In genomic region chr8:121239640-121240039, GRCm38 (mm10) we compare ENCODE assay signal across 16 mouse cellular contexts.
DNase-seq lines count a peak whose midpoint lies in the region; ATAC-seq and TF ChIP-seq lines count a peak whose summit lies in the region.
"Had no signal": no experiment of that assay in that cellular context is flagged by ENCODE, and none has a peak within 500 bp of the region (broad histone marks: within the 10 kb centered on the region; RNA-seq: fewer than 3 reads in every experiment).

No protein-coding gene starts in this region.

- 0 out of 2 replicates have a peak overlapping the region, but pooled peaks have one; percentile 1 for H3K27ac ChIP-seq in heart, embryonic 12.5 days (ENCODE audit: poor library complexity, severe bottlenecking)
- H3K27ac ChIP-seq in heart, adult 2 months, result no peak overlapping the region
- H3K27ac ChIP-seq in kidney, embryonic 15.5 days, result peak overlapping the region; percentile 20
- H3K27ac ChIP-seq in embryonic facial prominence, embryonic 10.5 days (replicated peaks), result peak overlapping the region; percentile 31; the same call in 1 of the 2 replicates
- H3K27ac ChIP-seq: midbrain, embryonic 12.5 days; stomach, embryonic 15.5 days had no signal

- WGBS in heart, embryonic 12.5 days, result 80% methylated on average over 6 of the region's 6 CpGs
- 77% methylated on average over 6 of the region's 6 CpGs for WGBS in heart, adult 2 months
- WGBS in kidney, embryonic 15.5 days, result 67% methylated on average over 6 of the region's 6 CpGs
- WGBS in embryonic facial prominence, embryonic 10.5 days, result 84% methylated on average over 6 of the region's 6 CpGs

- H3K9ac ChIP-seq in heart, embryonic 12.5 days, result no peak overlapping the region
- H3K9ac ChIP-seq in heart, adult 2 months (ENCODE audit: low read depth, low read length), result no peak overlapping the region
- no peak overlapping the region for H3K9ac ChIP-seq in kidney, embryonic 15.5 days
- H3K9ac ChIP-seq: midbrain, embryonic 12.5 days; stomach, embryonic 15.5 days had no signal

- H3K36me3 ChIP-seq in heart, embryonic 12.5 days, result no peaks in the 10 kb centered on the region
- no peaks in the 10 kb centered on the region for H3K36me3 ChIP-seq in heart, adult 2 months (ENCODE audit: control insufficient read depth, insufficient read depth, low read length)
- no peaks in the 10 kb centered on the region for H3K36me3 ChIP-seq in kidney, embryonic 15.5 days
- no peaks in the 10 kb centered on the region for H3K36me3 ChIP-seq in embryonic facial prominence, embryonic 10.5 days (replicated peaks)
- H3K36me3 ChIP-seq: midbrain, embryonic 12.5 days; stomach, embryonic 15.5 days had no signal

- no peak for ATAC-seq in heart, embryonic 12.5 days (ENCODE audit: insufficient number of reproducible peaks, low FRiP score)
- ATAC-seq in kidney, embryonic 15.5 days (replicated peaks; ENCODE audit: low FRiP score), result no peak
- ATAC-seq in erythroid progenitor cell, adult 5-6 weeks (replicated peaks; ENCODE audit: low FRiP score, poor library complexity, severe bottlenecking), result no peak
- ATAC-seq: forebrain, embryonic 14.5 days had no signal

- H3K4me2 ChIP-seq in heart, embryonic 12.5 days, result no peak overlapping the region
- H3K4me2 ChIP-seq in kidney, embryonic 15.5 days, result no peak overlapping the region
- H3K4me2 ChIP-seq: midbrain, embryonic 12.5 days; stomach, embryonic 15.5 days had no signal

- peaks cover 39% of the 10 kb centered on the region for H3K4me1 ChIP-seq in heart, embryonic 12.5 days (replicated peaks)
- peaks cover 5% of the 10 kb centered on the region; the same call in 1 of the 2 replicates for H3K4me1 ChIP-seq in heart, adult 2 months (ENCODE audit: control insufficient read depth, insufficient read depth, low read length)
- peaks cover 49% of the 10 kb centered on the region for H3K4me1 ChIP-seq in kidney, embryonic 15.5 days
- H3K4me1 ChIP-seq in embryonic facial prominence, embryonic 10.5 days, result peaks cover 67% of the 10 kb centered on the region

- TF ChIP-seq POLR2A in heart, adult 2 months (IDR thresholded peaks at IDR 0.05; ENCODE audit: insufficient read depth, low read depth, low read length), result no peak

- no peak overlapping the region for H3K4me3 ChIP-seq in heart, embryonic 12.5 days
- H3K4me3 ChIP-seq in heart, adult 2 months, result no peak overlapping the region
- H3K4me3 ChIP-seq in kidney, embryonic 15.5 days (replicated peaks), result no peak overlapping the region
- no peak overlapping the region for H3K4me3 ChIP-seq in embryonic facial prominence, embryonic 10.5 days
- H3K4me3 ChIP-seq: midbrain, embryonic 12.5 days; stomach, embryonic 15.5 days had no signal

- no peaks in the 10 kb centered on the region for H3K27me3 ChIP-seq in heart, embryonic 12.5 days (replicated peaks)
- H3K27me3 ChIP-seq in heart, adult 2 months (ENCODE audit: control insufficient read depth, insufficient read depth, low read length), result no peaks in the 10 kb centered on the region
- 0 out of 2 replicates have a peak, but pooled peaks cover 6% of the 10 kb centered on the region for H3K27me3 ChIP-seq in kidney, embryonic 15.5 days
- H3K27me3 ChIP-seq in embryonic facial prominence, embryonic 10.5 days (replicated peaks; ENCODE audit: low read depth, poor library complexity, severe bottlenecking), result peaks cover 44% of the 10 kb centered on the region
- H3K27me3 ChIP-seq: stomach, embryonic 15.5 days had no signal

- no peak for TF ChIP-seq EP300 in heart, adult 2 months (IDR thresholded peaks at IDR 0.05; ENCODE audit: insufficient read depth, low read depth, low read length)

- TF ChIP-seq CTCF in heart, adult 2 months (IDR thresholded peaks at IDR 0.05), result no peak

- intact Hi-C loops in heart, adult 2 months (cut with DNase I), result loop anchor here (5.0 kb wide), 2 partner anchors 153 to 273 kb away; no protein-coding TSS in a partner anchor

- DNase-seq in heart, adult 2 months, result no peak
- no peak for DNase-seq in kidney, postnatal 10 days
- peak; percentile 80 for DNase-seq in Muller cell, postnatal 12 days (ENCODE audit: inconsistent ontology term)
- no peak for DNase-seq in embryonic facial prominence, embryonic 10.5 days (ENCODE audit: low spot score)
- DNase-seq in cerebellum, postnatal 25 days, result no peak
- DNase-seq: adrenal gland, postnatal 14 days; cerebellum, adult 9-10 months; kidney, adult 8-10 months; layer of hippocampus, adult 9-11 months; thymus, postnatal 36 days had no signal

- H3K9me3 ChIP-seq in heart, embryonic 12.5 days (replicated peaks), result no peaks in the 10 kb centered on the region
- H3K9me3 ChIP-seq in kidney, embryonic 15.5 days (replicated peaks), result no peaks in the 10 kb centered on the region
- H3K9me3 ChIP-seq in embryonic facial prominence, embryonic 10.5 days, result no peaks in the 10 kb centered on the region
- H3K9me3 ChIP-seq: midbrain, embryonic 12.5 days; stomach, embryonic 15.5 days had no signal

- H3K79me2 ChIP-seq in heart, adult 2 months (replicated peaks; ENCODE audit: control insufficient read depth, insufficient read depth, low read length), result no peaks in the 10 kb centered on the region
